Comparison of ENCODE assay signal across 7 mouse cellular contexts in genomic region chr4:133672845-133673647, GRCm38 (mm10). TPM values are rescaled to one million over a fixed set of nuclear protein-coding genes. Genes with fewer than 3 reads are reported as not detected.
DNase-seq lines count a peak whose midpoint lies in the region; ATAC-seq and TF ChIP-seq lines count a peak whose summit lies in the region.

No protein-coding gene starts in this region.

- H3ac ChIP-seq in C2C12 (ENCODE audit: control insufficient read depth, insufficient read length, low read depth) = peak overlapping the region; percentile 78

- ATAC-seq in embryonic facial prominence, embryonic 11.5 days (replicated peaks; ENCODE audit: insufficient number of reproducible peaks, low FRiP score, low TSS enrichment, low read depth) = no peak
- ATAC-seq in limb, embryonic 13.5 days (ENCODE audit: low FRiP score, low read depth) = no peak; the same call in 1 of the 2 replicates
- ATAC-seq in midbrain, embryonic 14.5 days (ENCODE audit: low FRiP score, low TSS enrichment) = no peak

- peaks cover 85% of the 10 kb centered on the region for H3K4me1 ChIP-seq in E14TG2a.4 (replicated peaks; ENCODE audit: low read depth, low read length)
- H3K4me1 ChIP-seq in embryonic facial prominence, embryonic 11.5 days (ENCODE audit: control insufficient read depth, insufficient read depth, low read length) = no peaks in the 10 kb centered on the region; the same call in 1 of the 2 replicates
- H3K4me1 ChIP-seq in limb, embryonic 13.5 days = peaks cover 60% of the 10 kb centered on the region
- H3K4me1 ChIP-seq in midbrain, embryonic 14.5 days (ENCODE audit: control insufficient read depth, insufficient read depth, low read length) = peaks cover 18% of the 10 kb centered on the region; the same call in 1 of the 2 replicates

- no peaks in the 10 kb centered on the region for H3K36me3 ChIP-seq in C2C12 (ENCODE audit: control insufficient read depth, insufficient read depth)
- H3K36me3 ChIP-seq in E14TG2a.4 (ENCODE audit: insufficient read depth, low read length) = peaks cover 37% of the 10 kb centered on the region
- H3K36me3 ChIP-seq in embryonic facial prominence, embryonic 11.5 days (replicated peaks; ENCODE audit: control insufficient read depth, insufficient read depth, low read depth, low read length) = no peaks in the 10 kb centered on the region
- peaks cover 5% of the 10 kb centered on the region for H3K36me3 ChIP-seq in limb, embryonic 13.5 days
- 0 out of 2 replicates have a peak, but pooled peaks cover 2% of the 10 kb centered on the region for H3K36me3 ChIP-seq in midbrain, embryonic 14.5 days (ENCODE audit: control insufficient read depth, insufficient read depth, low read length)

- intact Hi-C loops in heart, postnatal 25 days (cut with DNase I) = loop anchor here (1.0 to 5.0 kb wide), 3 partner anchors 56 to 239 kb away; partner anchors contain the start of gene Arid1a

- TF ChIP-seq CTCF in C2C12 (IDR thresholded peaks at IDR 0.05; ENCODE audit: control insufficient read depth, insufficient read depth, insufficient read length) = no peak
- no peak for TF ChIP-seq CTCF in E14TG2a.4 (conservative IDR thresholded peaks at IDR 0.05; ENCODE audit: low read length)

- peak overlapping the region; percentile 91 for H3K9ac ChIP-seq in embryonic facial prominence, embryonic 11.5 days (replicated peaks; ENCODE audit: low read length)
- H3K9ac ChIP-seq in limb, embryonic 13.5 days = peak overlapping the region; percentile 88
- peak overlapping the region; percentile 82 for H3K9ac ChIP-seq in midbrain, embryonic 14.5 days (replicated peaks; ENCODE audit: low read length)

- no peaks in the 10 kb centered on the region for H3K79me2 ChIP-seq in C2C12 (ENCODE audit: control insufficient read depth, insufficient read depth)

- H3K4me2 ChIP-seq in embryonic facial prominence, embryonic 11.5 days (ENCODE audit: low read depth, low read length) = peak overlapping the region; percentile 69
- H3K4me2 ChIP-seq in limb, embryonic 13.5 days (replicated peaks) = peak overlapping the region; percentile 83
- peak overlapping the region; percentile 81 for H3K4me2 ChIP-seq in midbrain, embryonic 14.5 days (ENCODE audit: low read length)

- no peaks in the 10 kb centered on the region for H3K9me3 ChIP-seq in E14TG2a.4 (ENCODE audit: low read length)
- no peaks in the 10 kb centered on the region for H3K9me3 ChIP-seq in embryonic facial prominence, embryonic 11.5 days (replicated peaks; ENCODE audit: control insufficient read depth, low read length)
- no peaks in the 10 kb centered on the region for H3K9me3 ChIP-seq in limb, embryonic 13.5 days
- H3K9me3 ChIP-seq in midbrain, embryonic 14.5 days (ENCODE audit: control insufficient read depth, low read length) = no peaks in the 10 kb centered on the region

- WGBS in embryonic facial prominence, embryonic 11.5 days = 3% methylated on average over 24 of the region's 24 CpGs
- WGBS in limb, embryonic 13.5 days = under 1% methylated on average over 24 of the region's 24 CpGs
- 3% methylated on average over 24 of the region's 24 CpGs for WGBS in midbrain, embryonic 14.5 days

- H3K79me3 ChIP-seq in C2C12 (ENCODE audit: low read depth) = no peaks in the 10 kb centered on the region

- peak overlapping the region; percentile 75 for H3K4me3 ChIP-seq in C2C12 (ENCODE audit: insufficient read depth, poor library complexity, severe bottlenecking)
- peak overlapping the region; percentile 95 for H3K4me3 ChIP-seq in E14TG2a.4 (replicated peaks; ENCODE audit: low read length)
- H3K4me3 ChIP-seq in embryonic facial prominence, embryonic 11.5 days (ENCODE audit: low read depth, low read length) = peak overlapping the region; percentile 65
- H3K4me3 ChIP-seq in limb, embryonic 13.5 days = peak overlapping the region; percentile 63
- H3K4me3 ChIP-seq in midbrain, embryonic 14.5 days (replicated peaks; ENCODE audit: low read depth, low read length) = peak overlapping the region; percentile 74

- H3K27me3 ChIP-seq in C2C12 (ENCODE audit: control insufficient read depth, insufficient read depth, insufficient read length) (no peaks in the 10 kb centered on the region), E14TG2a.4 (ENCODE audit: insufficient read depth, low read length) (no peaks in the 10 kb centered on the region)
- no peaks in the 10 kb centered on the region for H3K27me3 ChIP-seq in embryonic facial prominence, embryonic 11.5 days (ENCODE audit: control insufficient read depth, insufficient read depth, low read length)
- no peaks in the 10 kb centered on the region for H3K27me3 ChIP-seq in limb, embryonic 13.5 days
- no peaks in the 10 kb centered on the region for H3K27me3 ChIP-seq in midbrain, embryonic 14.5 days (ENCODE audit: control insufficient read depth, insufficient read depth, low read length)

- peak overlapping the region; percentile 95 for H3K27ac ChIP-seq in embryonic facial prominence, embryonic 11.5 days (replicated peaks; ENCODE audit: low read depth, low read length)
- H3K27ac ChIP-seq in limb, embryonic 13.5 days = peak overlapping the region; percentile 98
- peak overlapping the region; percentile 95 for H3K27ac ChIP-seq in midbrain, embryonic 14.5 days (replicated peaks; ENCODE audit: low read depth, low read length)

- DNase-seq in embryonic facial prominence, embryonic 11.5 days (ENCODE audit: low spot score) = peak; percentile 41
- peak; percentile 30 for DNase-seq in heart, postnatal 25 days (ENCODE audit: low spot score)
- peak; percentile 33 for DNase-seq in midbrain, embryonic 14.5 days
- DNase-seq in right cerebral cortex, postnatal 36 days (ENCODE audit: low spot score in 2 of 2) = no peak

TF ChIP-seq in C2C12, 6 proteins besides CTCF, POLR2A, EP300 and RAD21:
- TF ChIP-seq USF1 (IDR thresholded peaks at IDR 0.05; ENCODE audit: low read depth) (no peak), CEBPB (IDR thresholded peaks at IDR 0.05; ENCODE audit: low read depth) (no peak), MYOG (IDR thresholded peaks at IDR 0.05; ENCODE audit: control insufficient read depth, extremely low read depth, insufficient read length) (no peak), FOSL1 (IDR thresholded peaks at IDR 0.05; ENCODE audit: insufficient read depth, low read length, poor library complexity, severe bottlenecking) (no peak), MAX (IDR thresholded peaks at IDR 0.05) (peak; percentile 35), MYOD1 (IDR thresholded peaks at IDR 0.05; ENCODE audit: control insufficient read depth, insufficient read length, low read depth) (no peak)

RNA-seq across cellular contexts. Expression of gene Pigv, which starts 0.6 kb away (rescaled TPM):
- 7.3 TPM for polyA plus RNA-seq in C2C12 (2012; fragmentation: generic; extraction: Trizol)
- polyA plus RNA-seq in embryonic facial prominence, embryonic 11.5 days (2014; fragmentation: Nextera tagmentation; extraction: Ambion mirVana) = 9.3 and 9.9 TPM in 2 replicates
- total RNA-seq in heart, postnatal 25 days (2021) = 10 to 100 TPM; 10.6 to 11.2 TPM
- 14.7 and 17.1 TPM in 2 replicates for polyA plus RNA-seq in limb, embryonic 13.5 days (2015; fragmentation: Nextera tagmentation; extraction: Ambion mirVana)
- 9.4 and 10.8 TPM in 2 replicates for polyA plus RNA-seq in midbrain, embryonic 14.5 days (2014; fragmentation: Nextera tagmentation; extraction: Ambion mirVana)

RNA-seq across cellular contexts. Expression of gene Zdhhc18, which starts 23.1 kb away (rescaled TPM):
- polyA plus RNA-seq in C2C12 (2012; fragmentation: generic; extraction: Trizol) = 14.3 TPM
- polyA plus RNA-seq in embryonic facial prominence, embryonic 11.5 days (2014; fragmentation: Nextera tagmentation; extraction: Ambion mirVana) = 1.9 and 3.1 TPM in 2 replicates
- 10 to 100 TPM; 18.7 to 20.1 TPM for total RNA-seq in heart, postnatal 25 days (2021)
- 3.1 and 5.9 TPM in 2 replicates for polyA plus RNA-seq in limb, embryonic 13.5 days (2015; fragmentation: Nextera tagmentation; extraction: Ambion mirVana)
- polyA plus RNA-seq in midbrain, embryonic 14.5 days (2014; fragmentation: Nextera tagmentation; extraction: Ambion mirVana) = 3.8 and 5.8 TPM in 2 replicates

Comparison
In these comparisons a context has a peak if more than half of its experiments do, and no peak if none do; other contexts are left out.
1. DNase-seq: peak in embryonic facial prominence, embryonic 11.5 days (single experiment), heart, postnatal 25 days (single experiment) and midbrain, embryonic 14.5 days (single experiment); none in right cerebral cortex, postnatal 36 days (0 of 2).
2. Peak in every context shown above with its lines, with median percentiles within 50 percentile points of each other: H3K4me3 ChIP-seq, H3K27ac ChIP-seq, H3K4me2 ChIP-seq and H3K9ac ChIP-seq.